Mouse (Mus musculus): Measurements from ENCODE around the gene Psapl1.

DNA sequence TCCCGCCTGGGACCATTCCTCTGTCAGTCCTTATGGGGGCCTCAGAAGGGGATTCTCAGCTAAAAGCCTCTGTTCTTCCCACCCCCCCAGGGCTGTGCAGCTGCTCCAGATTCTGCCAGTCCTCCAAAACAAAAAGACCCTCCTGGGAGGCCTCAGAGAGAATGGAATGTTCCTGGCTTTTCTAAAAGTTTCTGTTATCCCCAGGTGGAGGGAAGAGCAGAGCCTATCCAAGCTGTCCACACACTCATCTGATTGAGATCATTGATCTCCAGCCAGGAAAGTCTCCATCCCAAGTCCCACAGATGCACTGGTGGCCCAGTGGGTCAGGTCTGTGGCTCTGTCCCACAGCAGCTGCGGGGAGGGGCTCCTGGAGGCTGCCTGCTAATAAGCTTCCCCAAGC is 11.1 kb upstream of the Psapl1 start:
- no peak for TF ChIP-seq POLR2A (IDR thresholded peaks at IDR 0.05; ENCODE audit: insufficient read depth, low read length)
- no peak for TF ChIP-seq CTCF (IDR thresholded peaks at IDR 0.05; ENCODE audit: low read depth, low read length)
- no peak for TF ChIP-seq EP300 (IDR thresholded peaks at IDR 0.05; ENCODE audit: insufficient read depth, low read depth, low read length)
